ENCODE assay signal across 19 mouse cellular contexts in the genomic region with DNA sequence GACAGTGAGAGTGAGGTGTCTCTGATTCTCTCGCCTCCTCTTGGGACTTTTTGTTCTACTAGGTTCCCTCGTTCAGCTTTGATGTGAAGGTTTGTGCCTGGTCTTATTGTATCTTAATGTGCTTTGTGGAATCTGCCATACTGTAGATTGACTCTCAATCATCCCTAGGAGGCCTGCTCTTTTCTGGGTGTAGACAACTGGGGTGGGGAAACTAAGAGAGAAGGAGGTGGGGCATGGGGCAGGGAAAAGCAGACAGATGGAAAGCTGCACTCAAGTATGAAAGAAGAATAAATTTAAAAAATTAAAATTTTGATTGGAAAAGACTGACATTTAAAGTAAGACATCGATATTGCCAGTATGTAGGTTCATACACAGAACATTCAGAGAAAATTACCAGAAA.
DNase-seq lines count a peak whose midpoint lies in the region; ATAC-seq and TF ChIP-seq lines count a peak whose summit lies in the region.
"Had no signal": no experiment of that assay in that cellular context is flagged by ENCODE, and none has a peak within 500 bp of the region (broad histone marks: within the 10 kb centered on the region; RNA-seq: fewer than 3 reads in every experiment).

No protein-coding gene starts in this region.

- 73% methylated on average over 3 of the region's 3 CpGs for WGBS in forebrain, embryonic 15.5 days
- 85% methylated on average over 3 of the region's 3 CpGs for WGBS in forebrain, embryonic 10.5 days
- 71% methylated on average over 3 of the region's 3 CpGs for WGBS in forebrain, postnatal 0 days
- 88% methylated on average over 3 of the region's 3 CpGs for WGBS in forebrain, embryonic 12.5 days
- WGBS in limb, embryonic 10.5 days, result 89% methylated on average over 3 of the region's 3 CpGs
- 64% methylated on average over 3 of the region's 3 CpGs for WGBS in liver, embryonic 12.5 days (ENCODE audit: insufficient replicate concordance)
- WGBS in midbrain, embryonic 15.5 days, result 82% methylated on average over 3 of the region's 3 CpGs

- H3K9ac ChIP-seq in forebrain, embryonic 15.5 days (replicated peaks), result no peak overlapping the region
- no peak overlapping the region for H3K9ac ChIP-seq in forebrain, postnatal 0 days
- H3K9ac ChIP-seq in forebrain, embryonic 12.5 days, result no peak overlapping the region
- H3K9ac ChIP-seq in liver, embryonic 12.5 days, result no peak overlapping the region
- no peak overlapping the region for H3K9ac ChIP-seq in midbrain, embryonic 15.5 days
- H3K9ac ChIP-seq: embryonic facial prominence, embryonic 12.5 days had no signal

- no peaks in the 10 kb centered on the region for H3K36me3 ChIP-seq in forebrain, embryonic 15.5 days
- no peaks in the 10 kb centered on the region for H3K36me3 ChIP-seq in forebrain, embryonic 10.5 days (replicated peaks)
- H3K36me3 ChIP-seq in forebrain, postnatal 0 days (ENCODE audit: insufficient read depth), result no peaks in the 10 kb centered on the region
- H3K36me3 ChIP-seq in forebrain, embryonic 12.5 days (replicated peaks), result no peaks in the 10 kb centered on the region
- no peaks in the 10 kb centered on the region for H3K36me3 ChIP-seq in limb, embryonic 10.5 days
- no peaks in the 10 kb centered on the region for H3K36me3 ChIP-seq in liver, embryonic 12.5 days
- no peaks in the 10 kb centered on the region for H3K36me3 ChIP-seq in midbrain, embryonic 15.5 days (replicated peaks)
- H3K36me3 ChIP-seq: embryonic facial prominence, embryonic 10.5 days; embryonic facial prominence, embryonic 12.5 days; G1E had no signal

- no peak for DNase-seq in forebrain, embryonic 10.5 days (ENCODE audit: extremely low spot score, low spot score)
- DNase-seq in forebrain, postnatal 0 days, result peak; percentile 18
- DNase-seq in limb, embryonic 10.5 days (ENCODE audit: low spot score), result no peak
- DNase-seq: adrenal gland, adult 8-10 months; adrenal gland, postnatal 14 days; adrenal gland, postnatal 36 days; cerebellum, adult 11-12 months; cerebellum, adult 2 months; cerebellum, adult 9-10 months; cerebellum, postnatal 10 days; cerebellum, postnatal 25 days had no signal

- H3K4me3 ChIP-seq in forebrain, embryonic 15.5 days, result no peak overlapping the region
- no peak overlapping the region for H3K4me3 ChIP-seq in forebrain, embryonic 10.5 days
- H3K4me3 ChIP-seq in forebrain, postnatal 0 days (ENCODE audit: low read depth, low read length), result no peak overlapping the region
- H3K4me3 ChIP-seq in forebrain, embryonic 12.5 days (replicated peaks), result no peak overlapping the region
- H3K4me3 ChIP-seq in limb, embryonic 10.5 days, result no peak overlapping the region
- no peak overlapping the region for H3K4me3 ChIP-seq in liver, embryonic 12.5 days
- H3K4me3 ChIP-seq in midbrain, embryonic 15.5 days, result no peak overlapping the region
- H3K4me3 ChIP-seq: embryonic facial prominence, embryonic 10.5 days; embryonic facial prominence, embryonic 12.5 days had no signal

- H3K9me3 ChIP-seq in forebrain, embryonic 15.5 days, result no peaks in the 10 kb centered on the region
- no peaks in the 10 kb centered on the region for H3K9me3 ChIP-seq in forebrain, embryonic 10.5 days
- no peaks in the 10 kb centered on the region for H3K9me3 ChIP-seq in forebrain, postnatal 0 days (ENCODE audit: low read length)
- H3K9me3 ChIP-seq in forebrain, embryonic 12.5 days, result no peaks in the 10 kb centered on the region
- no peaks in the 10 kb centered on the region for H3K9me3 ChIP-seq in limb, embryonic 10.5 days (replicated peaks)
- H3K9me3 ChIP-seq in liver, embryonic 12.5 days (replicated peaks), result no peaks in the 10 kb centered on the region
- no peaks in the 10 kb centered on the region for H3K9me3 ChIP-seq in midbrain, embryonic 15.5 days
- H3K9me3 ChIP-seq: embryonic facial prominence, embryonic 10.5 days; embryonic facial prominence, embryonic 12.5 days; G1E had no signal

- no peaks in the 10 kb centered on the region for H3K4me1 ChIP-seq in forebrain, embryonic 15.5 days
- no peaks in the 10 kb centered on the region for H3K4me1 ChIP-seq in forebrain, embryonic 10.5 days
- H3K4me1 ChIP-seq in forebrain, postnatal 0 days (ENCODE audit: insufficient read depth), result no peaks in the 10 kb centered on the region
- peaks cover 4% of the 10 kb centered on the region; the same call in 1 of the 2 replicates for H3K4me1 ChIP-seq in forebrain, embryonic 12.5 days
- peaks cover 14% of the 10 kb centered on the region for H3K4me1 ChIP-seq in limb, embryonic 10.5 days
- H3K4me1 ChIP-seq in liver, embryonic 12.5 days, result no peaks in the 10 kb centered on the region
- H3K4me1 ChIP-seq in midbrain, embryonic 15.5 days, result no peaks in the 10 kb centered on the region

- ATAC-seq in forebrain, embryonic 15.5 days (replicated peaks), result peak; percentile 55; the same call in 1 of the 2 replicates
- ATAC-seq in forebrain, postnatal 0 days, result peak; percentile 76
- no peak for ATAC-seq in forebrain, embryonic 12.5 days (ENCODE audit: low FRiP score)
- ATAC-seq in liver, embryonic 12.5 days, result no peak
- no peak for ATAC-seq in midbrain, embryonic 15.5 days (replicated peaks)
- ATAC-seq: Patski had no signal

- no peaks in the 10 kb centered on the region for H3K27me3 ChIP-seq in forebrain, embryonic 15.5 days
- no peaks in the 10 kb centered on the region for H3K27me3 ChIP-seq in forebrain, embryonic 10.5 days (ENCODE audit: poor library complexity, severe bottlenecking)
- no peaks in the 10 kb centered on the region for H3K27me3 ChIP-seq in forebrain, postnatal 0 days (ENCODE audit: insufficient read depth, low read length)
- H3K27me3 ChIP-seq in forebrain, embryonic 12.5 days, result no peaks in the 10 kb centered on the region
- H3K27me3 ChIP-seq in limb, embryonic 10.5 days (ENCODE audit: low read depth, poor library complexity, severe bottlenecking), result no peaks in the 10 kb centered on the region
- no peaks in the 10 kb centered on the region for H3K27me3 ChIP-seq in liver, embryonic 12.5 days (replicated peaks)
- H3K27me3 ChIP-seq in midbrain, embryonic 15.5 days (replicated peaks), result no peaks in the 10 kb centered on the region
- H3K27me3 ChIP-seq: embryonic facial prominence, embryonic 12.5 days had no signal

- no peak overlapping the region for H3K4me2 ChIP-seq in forebrain, embryonic 15.5 days (replicated peaks)
- H3K4me2 ChIP-seq in forebrain, postnatal 0 days (ENCODE audit: low read depth), result no peak overlapping the region
- H3K4me2 ChIP-seq in forebrain, embryonic 12.5 days, result no peak overlapping the region
- no peak overlapping the region for H3K4me2 ChIP-seq in liver, embryonic 12.5 days
- no peak overlapping the region for H3K4me2 ChIP-seq in midbrain, embryonic 15.5 days
- H3K4me2 ChIP-seq: embryonic facial prominence, embryonic 12.5 days had no signal

- peak overlapping the region; percentile 50; the same call in 1 of the 2 replicates for H3K27ac ChIP-seq in forebrain, embryonic 15.5 days (replicated peaks)
- no peak overlapping the region for H3K27ac ChIP-seq in forebrain, embryonic 10.5 days
- H3K27ac ChIP-seq in forebrain, postnatal 0 days (ENCODE audit: low read depth, low read length), result peak overlapping the region; percentile 60; the same call in 1 of the 2 replicates
- H3K27ac ChIP-seq in forebrain, embryonic 12.5 days, result no peak overlapping the region
- H3K27ac ChIP-seq in limb, embryonic 10.5 days, result peak overlapping the region; percentile 82
- H3K27ac ChIP-seq in liver, embryonic 12.5 days, result no peak overlapping the region
- no peak overlapping the region for H3K27ac ChIP-seq in midbrain, embryonic 15.5 days
- H3K27ac ChIP-seq: embryonic facial prominence, embryonic 10.5 days; embryonic facial prominence, embryonic 12.5 days had no signal

- TF ChIP-seq CTCF in forebrain, postnatal 0 days (IDR thresholded peaks at IDR 0.05; ENCODE audit: low read depth), result no peak

Comparison
In these comparisons a context has a peak if more than half of its experiments do, and no peak if none do; other contexts are left out.
1. ATAC-seq: peak in forebrain, embryonic 15.5 days (single experiment) and forebrain, postnatal 0 days (single experiment); none in forebrain, embryonic 12.5 days (single experiment), liver, embryonic 12.5 days (single experiment) and midbrain, embryonic 15.5 days (single experiment).
2. H3K27ac ChIP-seq: peak in forebrain, embryonic 15.5 days (single experiment), forebrain, postnatal 0 days (single experiment) and limb, embryonic 10.5 days (single experiment); none in forebrain, embryonic 10.5 days (single experiment), forebrain, embryonic 12.5 days (single experiment), liver, embryonic 12.5 days (single experiment) and midbrain, embryonic 15.5 days (single experiment).